Mouse (Mus musculus): ENCODE data around the gene Ect2l. TPM values are rescaled to one million over a fixed set of nuclear protein-coding genes. Genes with fewer than 3 reads are reported as not detected.

The Ect2l gene
- polyA plus RNA-seq, 1 experiment from 2014 or later = 1.3 TPM

- H3K36me3 ChIP-seq (ENCODE audit: control insufficient read depth, insufficient read depth, low read length) = peaks cover 2% of the 10 kb centered on the region; the same call in 1 of the 2 replicates
- ATAC-seq (ENCODE audit: insufficient number of reproducible peaks, low FRiP score, low TSS enrichment, low read depth) = no peak
- no peak overlapping the region for H3K4me2 ChIP-seq (ENCODE audit: low read depth, severe bottlenecking)
Observed at GRCm38 (mm10) chr10:18090691-18091090, 120.0 kb downstream of the Ect2l start.

GRCm38 (mm10) chr10:18082772-18083171 is 127.9 kb downstream of the Ect2l start:
- no peaks in the 10 kb centered on the region for H3K4me1 ChIP-seq (ENCODE audit: control insufficient read depth, insufficient read depth, low read length)
- no peak overlapping the region for H3K9ac ChIP-seq (ENCODE audit: low read length)
- ATAC-seq (ENCODE audit: insufficient number of reproducible peaks, low FRiP score, low TSS enrichment, low read depth) = no peak
- no peaks in the 10 kb centered on the region for H3K27me3 ChIP-seq (ENCODE audit: control insufficient read depth, insufficient read depth, low read length)
- no peak for DNase-seq (ENCODE audit: low spot score)
- 93% methylated on average over 6 of the region's 6 CpGs for WGBS
- no peak overlapping the region for H3K4me2 ChIP-seq (ENCODE audit: low read depth, severe bottlenecking)
- no peak overlapping the region for H3K4me3 ChIP-seq (ENCODE audit: low read depth, low read length)
- no peaks in the 10 kb centered on the region for H3K9me3 ChIP-seq (ENCODE audit: control insufficient read depth, low read length)
- peaks cover 3% of the 10 kb centered on the region; the same call in 1 of the 2 replicates for H3K36me3 ChIP-seq (ENCODE audit: control insufficient read depth, insufficient read depth, low read length)
- no peak overlapping the region for H3K27ac ChIP-seq (replicated peaks; ENCODE audit: low read depth, low read length)

More at GRCm38 (mm10) chr10:18090691-18091090, 120.0 kb downstream of the Ect2l start:
- H3K4me3 ChIP-seq (ENCODE audit: low read depth, low read length) = no peak overlapping the region
- no peak overlapping the region for H3K9ac ChIP-seq (ENCODE audit: low read length)
- H3K4me1 ChIP-seq (ENCODE audit: control insufficient read depth, insufficient read depth, low read length) = no peaks in the 10 kb centered on the region
- no peak for DNase-seq (ENCODE audit: low spot score)
- no peak overlapping the region for H3K27ac ChIP-seq (replicated peaks; ENCODE audit: low read depth, low read length)
- H3K27me3 ChIP-seq (ENCODE audit: control insufficient read depth, insufficient read depth, low read length) = no peaks in the 10 kb centered on the region
- no peaks in the 10 kb centered on the region for H3K9me3 ChIP-seq (ENCODE audit: control insufficient read depth, low read length)

- H3K9ac ChIP-seq (ENCODE audit: low read length) = no peak overlapping the region
- no peaks in the 10 kb centered on the region for H3K27me3 ChIP-seq (ENCODE audit: control insufficient read depth, insufficient read depth, low read length)
- H3K36me3 ChIP-seq (ENCODE audit: control insufficient read depth, insufficient read depth, low read length) = peaks cover 3% of the 10 kb centered on the region; the same call in 1 of the 2 replicates
- no peak overlapping the region for H3K4me3 ChIP-seq (ENCODE audit: low read depth, low read length)
- no peak overlapping the region for H3K27ac ChIP-seq (replicated peaks; ENCODE audit: low read depth, low read length)
- DNase-seq (ENCODE audit: low spot score) = no peak
- H3K4me1 ChIP-seq (ENCODE audit: control insufficient read depth, insufficient read depth, low read length) = no peaks in the 10 kb centered on the region
- no peak overlapping the region for H3K4me2 ChIP-seq (ENCODE audit: low read depth, severe bottlenecking)
- H3K9me3 ChIP-seq (ENCODE audit: control insufficient read depth, low read length) = no peaks in the 10 kb centered on the region
- no peak for ATAC-seq (ENCODE audit: insufficient number of reproducible peaks, low FRiP score, low TSS enrichment, low read depth)
- 81% methylated on average over 1 of the region's 1 CpGs for WGBS
Observed at GRCm38 (mm10) chr10:18081536-18081935, 129.2 kb downstream of the Ect2l start.

Other genes with a start within 250 kb of the Ect2l start
- 180 and 198 TPM in 2 replicates for gene Abracl, start 187.6 kb downstream of the Ect2l start, polyA plus RNA-seq (2014; fragmentation: Nextera tagmentation; extraction: Ambion mirVana)
- 31.1 and 36.9 TPM in 2 replicates for gene Reps1, start 155.0 kb downstream of the Ect2l start, polyA plus RNA-seq (2014; fragmentation: Nextera tagmentation; extraction: Ambion mirVana)
- gene Ccdc28a, start 24.1 kb upstream of the Ect2l start, polyA plus RNA-seq (2014; fragmentation: Nextera tagmentation; extraction: Ambion mirVana) = 9.2 and 10.2 TPM in 2 replicates
- gene Nhsl1, start 108.1 kb upstream of the Ect2l start, polyA plus RNA-seq (2014; fragmentation: Nextera tagmentation; extraction: Ambion mirVana) = 8.6 and 9.9 TPM in 2 replicates